Mouse (Mus musculus) forebrain, embryonic 16.5 days (tissue): Measurements from ENCODE around the gene A4galt. TPM values are rescaled to one million over a fixed set of nuclear protein-coding genes. Genes with fewer than 3 reads are reported as not detected.

Experiments used
- ATAC-seq: fragments of 200-750 bp; cut with Nextera tagmentation; 2 replicates; pipeline ENCODE4 v1.8.0; 2017; ENCODE audit warnings: mild to moderate bottlenecking, moderate library complexity
- H3K27ac ChIP-seq: fragments of 300-500 bp; sonication (generic); 2 replicates; pipeline ENCODE4 v1.5.1; 2014; ENCODE audit warnings: low read length, control low read depth
- H3K27me3 ChIP-seq: fragments of 300-500 bp; sonication (generic); replicated peaks from 2 replicates; pipeline ENCODE4 v1.6.1; 2014; ENCODE audit warnings: low read length; ENCODE audit not compliant: control insufficient read depth, insufficient read depth
- H3K36me3 ChIP-seq: fragments of 300-500 bp; sonication (generic); 2 replicates; pipeline ENCODE4 v1.6.1; 2014; ENCODE audit not compliant: control insufficient read depth, insufficient read depth
- H3K4me1 ChIP-seq: fragments of 300-500 bp; sonication (generic); replicated peaks from 2 replicates; pipeline ENCODE4 v1.6.1; 2014; ENCODE audit warnings: low read length; ENCODE audit not compliant: control insufficient read depth, insufficient read depth
- H3K4me2 ChIP-seq: fragments of 300-500 bp; sonication (generic); 2 replicates; pipeline ENCODE4 v1.6.1; 2014; ENCODE audit warnings: mild to moderate bottlenecking, low read length, control low read depth
- H3K4me3 ChIP-seq: fragments of 300-500 bp; sonication (generic); replicated peaks from 2 replicates; pipeline ENCODE4 v1.5.1; 2014; ENCODE audit warnings: mild to moderate bottlenecking, low read length, control low read depth
- H3K9ac ChIP-seq: fragments of 300-500 bp; sonication (generic); replicated peaks from 2 replicates; pipeline ENCODE4 v1.6.1; 2014; ENCODE audit warnings: low read depth, low read length, control low read depth
- H3K9me3 ChIP-seq: fragments of 300-500 bp; sonication (generic); 2 replicates; pipeline ENCODE4 v1.6.1; 2016; ENCODE audit warnings: low read length; ENCODE audit not compliant: control insufficient read depth
- WGBS: fragments of 180-500 bp; shearing (Covaris S2); extraction: QIAGEN DNeasy Blood & Tissue Kit; methylation state at CpG from one replicate; pipeline ENCODE4 v1.1.7; 2014; 5-methylcytosine and 5-hydroxymethylcytosine counted together
- polyA plus RNA-seq: library from polyadenylated mRNA; unstranded; fragments of >200 nt; fragmentation: Nextera tagmentation; extraction: Ambion mirVana; gene quantifications from 2 replicates; pipeline ENCODE4 v1.2.1, GENCODE M21; 2015

A4galt gene
- polyA plus RNA-seq, 1 experiment from 2014 or later = 2.4 TPM

- Histone ChIP-seq H3K27me3 (no peaks in the 10 kb centered on the region), H3K4me3 (no peak overlapping the region), H3K4me1 (no peaks in the 10 kb centered on the region), H3K36me3 (no peaks in the 10 kb centered on the region), H3K27ac (no peak overlapping the region), H3K9ac (no peak overlapping the region), H3K9me3 (peaks cover 3% of the 10 kb centered on the region; the same call in 1 of the 2 replicates), H3K4me2 (no peak overlapping the region)
- WGBS = 87% methylated on average over 3 of the region's 3 CpGs
- ATAC-seq = no peak
Observed at GRCm38 (mm10) chr15:83241497-83241896, 10.1 kb downstream of the A4galt start.

- H3K27me3 ChIP-seq = no peaks in the 10 kb centered on the region
Observed at GRCm38 (mm10) chr15:83237460-83238243, 13.9 kb downstream of the A4galt start.

GRCm38 (mm10) chr15:83236824-83237223 is 14.8 kb downstream of the A4galt start:
- no peak overlapping the region for H3K27ac ChIP-seq
- WGBS = 0% methylated on average over 1 of the region's 1 CpGs
- H3K4me3 ChIP-seq = no peak overlapping the region
- H3K27me3 ChIP-seq = no peaks in the 10 kb centered on the region
- ATAC-seq = no peak
- no peak overlapping the region for H3K9ac ChIP-seq
- no peaks in the 10 kb centered on the region for H3K36me3 ChIP-seq
- H3K9me3 ChIP-seq = peaks cover 3% of the 10 kb centered on the region; the same call in 1 of the 2 replicates
- H3K4me1 ChIP-seq = peaks cover 5% of the 10 kb centered on the region
- H3K4me2 ChIP-seq = no peak overlapping the region

More at GRCm38 (mm10) chr15:83237460-83238243, 13.9 kb downstream of the A4galt start:
- H3K4me3 ChIP-seq = no peak overlapping the region
- no peak for ATAC-seq
- 73% methylated on average over 15 of the region's 15 CpGs for WGBS
- H3K36me3 ChIP-seq = no peaks in the 10 kb centered on the region
- H3K27ac ChIP-seq = no peak overlapping the region
- peaks cover 5% of the 10 kb centered on the region for H3K4me1 ChIP-seq
- H3K9ac ChIP-seq = no peak overlapping the region
- peaks cover 3% of the 10 kb centered on the region; the same call in 1 of the 2 replicates for H3K9me3 ChIP-seq
- H3K4me2 ChIP-seq = no peak overlapping the region

GRCm38 (mm10) chr15:83233219-83233992 is 18.2 kb downstream of the A4galt start:
- peak; percentile 61 for ATAC-seq
- H3K36me3 ChIP-seq = no peaks in the 10 kb centered on the region
- H3K27ac ChIP-seq = no peak overlapping the region
- H3K4me1 ChIP-seq = peaks cover 5% of the 10 kb centered on the region
- WGBS = 71% methylated on average over 4 of the region's 4 CpGs
- no peak overlapping the region for H3K4me2 ChIP-seq
- no peak overlapping the region for H3K9ac ChIP-seq
- no peak overlapping the region for H3K4me3 ChIP-seq
- H3K27me3 ChIP-seq = no peaks in the 10 kb centered on the region
- H3K9me3 ChIP-seq = no peaks in the 10 kb centered on the region

- no peak overlapping the region for H3K27ac ChIP-seq
- no peak overlapping the region for H3K4me3 ChIP-seq
- H3K27me3 ChIP-seq = no peaks in the 10 kb centered on the region
- H3K36me3 ChIP-seq = no peaks in the 10 kb centered on the region
- H3K4me2 ChIP-seq = no peak overlapping the region
- H3K4me1 ChIP-seq = peaks cover 4% of the 10 kb centered on the region; the same call in 1 of the 2 replicates
- no peaks in the 10 kb centered on the region for H3K9me3 ChIP-seq
- H3K9ac ChIP-seq = no peak overlapping the region
- WGBS = 93% methylated on average over 10 of the region's 10 CpGs
- no peak for ATAC-seq
Observed at GRCm38 (mm10) chr15:83227559-83227958, 24.0 kb downstream of the A4galt start.

- no peaks in the 10 kb centered on the region for H3K27me3 ChIP-seq
- H3K4me3 ChIP-seq = no peak overlapping the region
- H3K4me2 ChIP-seq = no peak overlapping the region
- no peaks in the 10 kb centered on the region for H3K36me3 ChIP-seq
- no peaks in the 10 kb centered on the region for H3K9me3 ChIP-seq
- no peak for ATAC-seq
- H3K9ac ChIP-seq = no peak overlapping the region
- H3K27ac ChIP-seq = no peak overlapping the region
- WGBS = 86% methylated on average over 5 of the region's 5 CpGs
- peaks cover 4% of the 10 kb centered on the region; the same call in 1 of the 2 replicates for H3K4me1 ChIP-seq
Observed at GRCm38 (mm10) chr15:83226871-83227270, 24.7 kb downstream of the A4galt start.

GRCm38 (mm10) chr15:83226066-83226834 is 25.3 kb downstream of the A4galt start:
- Histone ChIP-seq H3K27me3 (no peaks in the 10 kb centered on the region), H3K9ac (no peak overlapping the region), H3K27ac (no peak overlapping the region), H3K36me3 (no peaks in the 10 kb centered on the region), H3K4me1 (peaks cover 4% of the 10 kb centered on the region; the same call in 1 of the 2 replicates), H3K9me3 (no peaks in the 10 kb centered on the region), H3K4me3 (no peak overlapping the region), H3K4me2 (no peak overlapping the region)
- WGBS = 82% methylated on average over 9 of the region's 9 CpGs
- no peak for ATAC-seq

GRCm38 (mm10) chr15:83224136-83224766 is 27.3 kb downstream of the A4galt start:
- Histone ChIP-seq H3K36me3 (no peaks in the 10 kb centered on the region), H3K27ac (no peak overlapping the region), H3K9me3 (no peaks in the 10 kb centered on the region), H3K4me1 (peaks cover 4% of the 10 kb centered on the region; the same call in 1 of the 2 replicates), H3K4me2 (no peak overlapping the region), H3K9ac (no peak overlapping the region), H3K4me3 (no peak overlapping the region), H3K27me3 (no peaks in the 10 kb centered on the region)
- 54% methylated on average over 9 of the region's 9 CpGs for WGBS
- ATAC-seq = no peak
